Mouse (Mus musculus): ENCODE measurements around the gene N4bp2l1.

N4bp2l1 gene

GRCm38 (mm10) chr5:150599301-150600294 lies 2.6 kb upstream of the N4bp2l1 start:
- in situ Hi-C loops (cut with MboI, MseI) = loop anchor here (5.0 kb wide), 1 partner anchor 53 kb away; no protein-coding TSS in a partner anchor

GRCm38 (mm10) chr5:150598202-150599119 lies 1.5 kb upstream of the N4bp2l1 start:
- in situ Hi-C loops (cut with MboI, MseI) = no loop called here

DNA sequence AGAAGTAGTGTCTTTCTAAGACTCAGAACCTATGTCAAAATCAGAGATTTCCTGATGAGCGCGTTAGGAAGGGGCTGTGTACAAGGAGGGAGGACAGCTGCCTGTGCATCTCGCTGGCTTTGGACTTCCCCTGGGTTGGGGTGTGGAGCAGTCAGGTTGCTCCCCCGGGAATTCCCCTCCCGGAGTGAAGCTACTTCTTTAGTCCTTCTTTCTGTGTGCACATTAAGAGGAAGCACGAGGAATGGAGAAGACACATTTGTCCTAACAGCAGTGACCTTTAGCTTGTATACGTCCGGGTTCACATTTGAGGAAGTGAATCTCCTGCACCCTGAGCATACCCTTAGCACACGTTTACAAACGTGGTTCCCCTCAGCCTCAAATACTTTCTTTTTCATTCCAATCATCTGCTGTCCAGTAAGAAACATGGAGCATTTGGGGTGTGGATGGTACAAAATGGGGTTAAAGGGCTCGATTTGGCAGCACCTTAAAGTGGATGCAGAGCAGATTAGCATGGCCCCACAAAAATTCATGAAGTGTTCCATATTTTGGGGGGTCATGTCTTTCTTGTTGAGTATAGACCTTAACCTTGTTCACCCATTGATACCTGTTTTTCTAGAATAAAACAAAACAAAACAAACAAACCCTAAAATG lies 1.5 kb downstream of the N4bp2l1 start:
- in situ Hi-C loops (cut with MboI, MseI) = no loop called here

- in situ Hi-C loops (cut with MboI, MseI) = no loop called here
Measured at GRCm38 (mm10) chr5:150594649-150595339, 2.2 kb downstream of the N4bp2l1 start.

DNA sequence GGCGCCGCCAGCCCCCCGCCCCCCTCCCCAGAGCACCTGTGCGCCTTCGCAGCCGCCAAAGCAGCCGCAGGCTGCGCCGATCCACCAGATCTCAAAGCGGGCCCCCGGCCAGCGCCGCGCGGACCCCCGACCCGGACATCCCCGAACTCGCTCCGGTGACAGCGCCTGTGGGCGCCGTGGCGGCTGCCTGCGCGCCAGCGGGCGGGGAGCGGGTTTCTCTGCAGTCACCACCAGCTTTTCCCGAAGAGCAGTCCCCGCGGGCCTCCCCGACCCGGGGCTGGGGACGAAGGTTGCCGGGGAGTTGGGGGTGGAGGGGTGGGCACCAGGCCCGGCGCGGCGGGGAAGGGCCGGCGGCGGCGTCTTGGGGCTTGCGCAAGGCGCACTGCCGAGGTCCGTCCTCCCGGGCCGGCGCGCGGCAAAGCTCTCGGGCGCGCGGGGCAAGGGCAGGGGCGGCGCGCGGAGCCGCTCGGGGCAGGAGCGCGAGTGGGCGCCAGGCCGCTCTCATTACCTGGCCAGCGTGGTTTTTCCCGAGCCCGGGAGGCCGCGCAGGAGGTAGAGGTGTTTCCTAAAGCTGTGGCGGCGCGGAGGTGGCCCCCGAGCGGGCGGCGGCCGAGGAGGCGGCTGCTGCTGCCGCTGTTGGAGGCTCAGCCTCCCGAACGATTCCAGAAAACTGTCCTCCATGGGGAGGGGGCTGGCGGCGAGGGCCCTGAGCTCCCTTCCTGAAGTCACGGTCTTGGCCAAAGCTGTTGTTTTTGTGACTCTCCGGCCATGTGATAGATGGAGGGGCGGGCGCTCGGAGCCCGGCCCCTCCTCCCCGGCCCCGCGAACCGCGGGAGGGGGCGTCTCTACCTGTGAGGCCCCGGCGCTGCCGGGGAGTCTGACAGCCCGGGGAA lies 3.0 kb downstream of the N4bp2l1 start:
- in situ Hi-C loops (cut with MboI, MseI) = no loop called here

- in situ Hi-C loops (cut with MboI, MseI) = no loop called here
Measured at GRCm38 (mm10) chr5:150592904-150593755, 3.9 kb downstream of the N4bp2l1 start.

GRCm38 (mm10) chr5:150592186-150592903 lies 4.6 kb downstream of the N4bp2l1 start:
- in situ Hi-C loops (cut with MboI, MseI) = no loop called here

DNA sequence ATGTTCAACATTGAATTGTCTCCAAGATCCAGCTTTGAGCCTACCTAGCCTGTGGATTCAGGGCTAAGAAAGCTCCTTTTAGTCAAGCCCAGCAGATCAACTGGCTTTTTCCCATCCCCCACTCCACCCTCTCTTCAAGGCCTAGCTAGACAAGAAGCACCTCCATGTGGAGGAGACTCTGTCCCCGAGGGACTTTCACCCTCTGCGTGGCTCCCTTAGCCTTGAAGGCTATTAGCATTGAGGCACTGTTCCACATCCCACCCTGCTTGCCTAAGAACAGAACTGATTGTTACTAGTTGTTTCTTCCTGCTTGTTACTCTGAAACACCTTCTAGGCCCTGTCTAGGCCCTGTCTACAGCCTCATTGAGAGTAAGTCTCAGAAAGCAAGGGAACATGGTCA lies 7.0 kb downstream of the N4bp2l1 start:
- in situ Hi-C loops (cut with MboI, MseI) = loop anchor here (10.0 kb wide), 1 partner anchor 785 kb away; no protein-coding TSS in a partner anchor

- in situ Hi-C loops (cut with MboI, MseI) = loop anchor here (10.0 kb wide), 1 partner anchor 790 kb away; no protein-coding TSS in a partner anchor
Measured at GRCm38 (mm10) chr5:150584337-150584729, 12.7 kb downstream of the N4bp2l1 start.

DNA sequence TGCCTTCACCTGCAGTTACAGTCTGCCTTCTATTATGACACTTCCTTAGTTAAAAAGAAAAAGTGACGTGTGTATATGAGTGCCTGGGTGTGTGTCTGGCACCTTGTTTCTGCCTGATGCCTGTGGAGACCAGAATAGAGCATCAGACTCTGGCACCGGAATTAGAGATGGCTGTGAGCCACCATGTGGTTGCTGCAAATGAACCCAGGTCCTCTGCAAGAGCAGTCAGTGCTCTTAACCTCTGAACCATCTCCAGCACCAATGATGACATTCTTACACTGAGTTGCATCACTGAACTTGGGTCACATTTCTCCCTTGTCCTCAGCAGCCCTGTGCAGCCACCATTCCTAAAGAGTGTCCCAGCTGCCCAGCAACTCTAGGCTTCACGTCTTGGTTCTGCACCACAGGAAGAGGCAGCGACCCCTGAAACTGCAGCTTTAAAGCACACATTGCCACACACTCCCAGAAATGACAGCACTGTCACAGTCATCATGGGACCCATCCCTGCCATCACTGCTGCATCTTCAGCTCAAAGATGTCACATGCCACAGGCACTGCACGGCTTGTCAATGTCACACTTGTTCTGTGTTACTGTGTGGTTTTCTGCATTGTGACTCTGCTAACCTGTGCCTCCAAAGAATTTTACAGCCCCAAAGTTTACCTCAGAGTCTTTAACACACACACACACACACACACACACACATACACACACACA lies 13.2 kb downstream of the N4bp2l1 start:
- in situ Hi-C loops (cut with MboI, MseI) = loop anchor here (10.0 kb wide), 1 partner anchor 791 kb away; no protein-coding TSS in a partner anchor

GRCm38 (mm10) chr5:150583181-150583580 lies 13.8 kb downstream of the N4bp2l1 start:
- in situ Hi-C loops (cut with MboI, MseI) = loop anchor here (10.0 kb wide), 1 partner anchor 792 kb away; no protein-coding TSS in a partner anchor

- in situ Hi-C loops (cut with MboI, MseI) = loop anchor here (10.0 kb wide), 1 partner anchor 794 kb away; no protein-coding TSS in a partner anchor
Measured at GRCm38 (mm10) chr5:150581180-150581579, 15.8 kb downstream of the N4bp2l1 start.

GRCm38 (mm10) chr5:150578613-150579171 lies 18.3 kb downstream of the N4bp2l1 start:
- in situ Hi-C loops (cut with MboI, MseI) = no loop called here

DNA sequence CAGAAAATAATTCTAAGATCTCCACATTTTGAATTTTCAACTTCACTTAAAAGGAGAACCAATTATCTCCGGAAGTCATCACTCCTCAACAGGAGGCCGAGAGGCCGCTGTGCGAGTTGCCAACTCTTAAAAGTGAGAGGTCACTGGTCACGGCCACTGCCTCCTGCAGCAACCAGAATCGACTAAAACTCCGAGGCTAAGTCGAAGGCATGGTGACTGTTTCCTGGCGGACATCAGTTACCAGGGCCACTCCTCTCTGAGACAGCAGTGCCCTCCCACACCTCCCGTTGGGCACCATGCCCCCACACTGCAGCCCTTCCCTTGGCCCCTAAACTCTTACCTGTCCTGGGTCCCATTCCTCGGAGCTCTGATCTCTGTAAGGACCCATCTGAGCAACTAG lies 20.2 kb downstream of the N4bp2l1 start:
- in situ Hi-C loops (cut with MboI, MseI) = no loop called here

- in situ Hi-C loops (cut with MboI, MseI) = no loop called here
Measured at GRCm38 (mm10) chr5:150574885-150575284, 22.1 kb downstream of the N4bp2l1 start.

DNA sequence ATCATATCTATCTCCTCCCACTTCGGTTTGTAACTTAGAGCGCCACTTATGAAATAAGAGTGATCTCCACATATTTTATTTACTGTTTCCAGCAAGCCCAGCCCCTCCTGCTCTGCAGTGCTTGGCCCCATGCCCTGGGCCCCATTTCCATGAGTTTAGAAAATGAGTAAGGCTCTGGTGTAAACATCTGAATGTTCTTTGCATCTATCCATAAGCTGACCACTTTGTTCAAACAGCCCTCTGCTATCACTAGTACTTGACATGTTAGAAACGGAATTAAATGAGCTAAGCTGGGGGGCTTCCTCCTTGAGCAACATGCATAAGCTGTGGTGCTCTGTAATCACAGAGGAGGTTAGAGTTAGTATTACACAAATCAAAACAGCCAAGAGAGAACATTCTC lies 22.6 kb downstream of the N4bp2l1 start:
- in situ Hi-C loops (cut with MboI, MseI) = no loop called here

Measured in T-helper 1 cell (primary cell).